Mouse (Mus musculus) adrenal gland, adult 18-20 months (tissue): ENCODE data around the gene Oas3. TPM values are rescaled to one million over a fixed set of nuclear protein-coding genes. Genes with fewer than 3 reads are reported as not detected.

Experiments used
- DNase-seq, 2 experiments: peaks; one replicate each; pipeline ENCODE4 v3.0.0; 2021 to 2022; ENCODE audit warnings: low spot score in 2 of 2
- total RNA-seq, 2 experiments: library from RNA; stranded (reverse); gene quantifications; 1 replicate in 1 of 2; 2 replicates in 1 of 2; pipeline ENCODE4 v1.2.3; 2021

Oas3 gene
- total RNA-seq, 2 experiments from 2014 or later, result 0.50 to 0.64 TPM

DNA sequence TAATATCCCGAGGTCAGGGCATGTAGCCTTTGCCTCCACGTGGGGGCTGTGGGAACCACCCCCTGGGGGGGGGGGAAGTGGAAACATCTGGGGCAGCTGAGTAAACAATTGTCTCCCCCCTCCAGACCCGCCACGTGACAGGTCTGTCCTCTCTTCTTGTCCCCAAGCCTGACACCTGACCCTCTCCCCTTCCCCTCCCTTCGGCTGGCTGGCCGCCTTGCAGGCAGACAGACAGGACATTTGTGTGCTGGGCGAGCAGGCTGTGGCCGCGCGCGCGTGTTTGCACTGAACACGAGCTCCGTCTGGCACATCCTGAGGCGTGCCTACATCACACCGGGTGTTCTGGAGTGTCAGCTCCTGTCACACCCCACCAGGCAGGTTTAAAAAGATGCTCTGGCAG lies 70.9 kb downstream of the Oas3 start:
- no peak for DNase-seq

DNA sequence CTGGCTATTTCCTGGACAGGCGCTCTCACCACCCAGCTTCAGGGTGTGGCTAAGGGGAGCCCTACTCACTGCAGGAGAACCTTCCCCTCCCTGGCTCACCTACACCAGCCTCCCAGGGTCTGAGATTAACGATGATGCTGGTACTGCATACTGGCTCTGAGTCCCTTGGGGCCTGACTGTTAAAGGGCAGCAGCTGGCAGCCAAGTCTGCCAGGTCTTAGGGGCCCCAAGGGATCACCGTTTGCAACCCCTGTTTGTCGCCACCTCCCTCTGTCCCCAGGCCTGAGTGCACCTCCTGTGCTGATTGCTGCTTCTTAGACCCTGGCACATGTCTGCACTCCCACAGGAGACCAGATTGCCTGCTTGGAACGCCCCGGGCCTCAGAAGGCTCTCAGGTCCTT lies 73.0 kb downstream of the Oas3 start:
- DNase-seq, result no peak

DNA sequence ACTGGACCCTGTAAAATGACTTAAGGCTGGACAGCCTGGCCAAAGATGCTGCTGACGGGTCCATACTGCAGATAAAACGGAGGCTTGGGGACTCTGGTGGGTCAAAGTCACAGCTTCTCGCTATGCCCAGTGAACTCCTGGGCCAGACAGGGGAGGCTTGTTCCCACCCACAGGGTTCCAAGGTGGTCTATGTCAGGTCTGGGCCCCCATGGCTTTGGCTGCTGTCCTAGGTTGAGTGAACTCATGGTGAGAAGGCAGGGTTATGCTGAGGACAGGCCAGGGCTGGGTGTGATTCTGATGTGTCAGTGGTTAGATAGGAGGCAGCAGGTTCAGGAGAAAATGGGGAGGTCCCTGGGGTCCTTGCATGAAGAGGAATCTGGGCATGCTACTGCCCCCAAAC lies 73.8 kb downstream of the Oas3 start:
- no peak for DNase-seq

Other genes starting within 250 kb of the Oas3 start
- gene Tpcn1, start 189.0 kb downstream of the Oas3 start, total RNA-seq, result 10 to 100 TPM; 33.6 to 42.2 TPM
- gene Iqcd, start 188.6 kb downstream of the Oas3 start, total RNA-seq, result under 1 TPM; 0.36 to 0.48 TPM
- gene Rita1, start 165.1 kb downstream of the Oas3 start, total RNA-seq, result 10 to 100 TPM; 14.2 to 16.9 TPM
- 10 to 100 TPM; 44.1 to 57.6 TPM for gene Ddx54, start 164.9 kb downstream of the Oas3 start, total RNA-seq
- gene Cfap73, start 143.4 kb downstream of the Oas3 start, total RNA-seq, result under 1 TPM in 1 of 2 experiments, not detected in 1; 0.33 TPM
- 10 to 100 TPM in 1 of 2 experiments, 1 to 10 TPM in 1; 4.3 to 14.1 TPM for gene Rasal1, start 128.8 kb downstream of the Oas3 start, total RNA-seq
- 10 to 100 TPM in 1 of 2 experiments, 1 to 10 TPM in 1; 6.0 to 12.3 TPM for gene Dtx1, start 65.7 kb downstream of the Oas3 start, total RNA-seq
- gene Oas2, start 27.8 kb downstream of the Oas3 start, total RNA-seq, result 1 to 10 TPM in 1 of 2 experiments, under 1 TPM in 1; 0.99 to 1.1 TPM
- not detected for gene Oas1e, start 17.9 kb upstream of the Oas3 start, total RNA-seq
- under 1 TPM; 0.46 to 0.64 TPM for gene Oas1c, start 34.9 kb upstream of the Oas3 start, total RNA-seq
- not detected for gene Oas1f, start 69.7 kb upstream of the Oas3 start, total RNA-seq
- not detected for gene Oas1h, start 83.8 kb upstream of the Oas3 start, total RNA-seq
- gene Oas1g, start 110.0 kb upstream of the Oas3 start, total RNA-seq, result 1 to 10 TPM in 1 of 2 experiments, under 1 TPM in 1; 0.90 to 1.2 TPM
- gene Oas1a, start 129.9 kb upstream of the Oas3 start, total RNA-seq, result 1 to 10 TPM; 2.4 to 2.8 TPM
- not detected for gene Oas1d, start 136.9 kb upstream of the Oas3 start, total RNA-seq
- 1 to 10 TPM; 3.3 to 3.6 TPM for gene Rph3a, start 232.4 kb upstream of the Oas3 start, total RNA-seq